1 mouse cellular context compared by ENCODE assay signal in the genomic region with DNA sequence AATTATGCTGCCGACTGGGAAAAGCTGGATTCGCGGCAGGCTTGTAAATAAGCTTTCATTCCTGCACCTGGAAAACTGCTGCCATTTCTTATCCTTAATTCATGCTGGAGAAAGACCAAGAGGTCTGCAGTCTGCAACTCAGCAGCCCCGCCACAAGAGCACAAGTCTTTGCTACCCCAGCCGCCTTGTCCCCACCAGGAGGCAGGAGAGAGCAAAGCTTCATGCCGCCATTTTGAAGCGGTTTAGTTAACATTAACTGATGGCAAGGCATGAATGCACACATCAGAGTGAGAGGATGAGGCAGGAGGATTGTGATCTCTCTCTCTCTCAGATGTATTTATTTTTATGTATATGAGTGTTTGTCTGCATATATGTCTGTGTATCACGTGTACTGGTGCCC.
TF ChIP-seq lines count a peak whose summit lies in the region.

No protein-coding gene starts in this region.

TF ChIP-seq in MEL, 35 proteins besides CTCF, POLR2A, EP300 and RAD21:
- no peak for TF ChIP-seq USF2 (IDR thresholded peaks at IDR 0.05; ENCODE audit: borderline replicate concordance in 1 of 2, insufficient read depth in 1 of 2, low read depth in 1 of 2, low read length in 2 of 2)
- no peak for TF ChIP-seq NRF1 (IDR thresholded peaks at IDR 0.05; ENCODE audit: insufficient read depth, low read depth, low read length, poor library complexity, severe bottlenecking)
- TF ChIP-seq SMC3 (IDR thresholded peaks at IDR 0.05; ENCODE audit: low read depth, low read length), result peak; percentile 16; the same call in 1 of the 2 replicates
TF ChIP-seq in MEL: peak in this region for 1.
